Mouse (Mus musculus) CH12.LX (cell line): Measurements from ENCODE around the gene Scd4. TPM values are rescaled to one million over a fixed set of nuclear protein-coding genes. Genes with fewer than 3 reads are reported as not detected.

Experiments used
- DNase-seq: peaks from one replicate; pipeline ENCODE4 v3.0.0-alpha.2; 2013; ENCODE audit errors: extremely low read depth
- H3K27ac ChIP-seq: 2 replicates; pipeline ENCODE4 v1.5.1; 2012; ENCODE audit warnings: low read depth, mild to moderate bottlenecking, control low read depth, moderate library complexity; ENCODE audit not compliant: insufficient read depth
- H3K27me3 ChIP-seq: replicated peaks from 2 replicates; pipeline ENCODE3; 2012; ENCODE audit warnings: inconsistent platforms
- H3K36me3 ChIP-seq, 2 experiments: replicated peaks in 1 of 2; 2 replicates each; pipeline versions ENCODE3 to v1.6.1; 2012; ENCODE audit warnings: inconsistent platforms in 1 of 2, low read length in 1 of 2, mild to moderate bottlenecking in 1 of 2, mixed read lengths in 1 of 2, moderate library complexity in 1 of 2; ENCODE audit not compliant: control insufficient read depth in 1 of 2, insufficient read depth in 1 of 2
- H3K4me1 ChIP-seq, 2 experiments: 2 replicates each; pipeline ENCODE4 v1.6.1; 2012; ENCODE audit warnings: inconsistent platforms in 1 of 2, moderate library complexity in 1 of 2; ENCODE audit not compliant: insufficient read depth in 2 of 2, control insufficient read depth in 1 of 2
- H3K4me2 ChIP-seq: 2 replicates; pipeline ENCODE4 v1.6.1; 2012; ENCODE audit warnings: low read depth, mild to moderate bottlenecking, control low read depth; ENCODE audit not compliant: poor library complexity, insufficient read depth, severe bottlenecking
- H3K4me3 ChIP-seq, 3 experiments: fragments of 150-350 bp in 1 of 3; sonication (generic) in 1 of 3; replicated peaks in 1 of 3; 2 replicates each; pipeline versions ENCODE3 to v1.5.1; 2011 to 2012; ENCODE audit warnings: low read depth in 2 of 3, low read length in 2 of 3, mild to moderate bottlenecking in 2 of 3, moderate library complexity in 2 of 3, control low read depth in 1 of 3, improper control_type of control experiment in 1 of 3, inconsistent platforms in 1 of 3, mixed read lengths in 1 of 3; ENCODE audit not compliant: poor library complexity in 1 of 3
- H3K79me2 ChIP-seq: replicated peaks from 2 replicates; pipeline ENCODE4 v1.6.1; 2012; ENCODE audit warnings: mild to moderate bottlenecking, moderate library complexity; ENCODE audit not compliant: control insufficient read depth, poor library complexity, insufficient read depth, severe bottlenecking; ENCODE audit errors: extremely low read depth
- H3K9ac ChIP-seq: 2 replicates; pipeline ENCODE4 v1.6.1; 2012; ENCODE audit warnings: low read depth, mild to moderate bottlenecking, control low read depth, moderate library complexity; ENCODE audit not compliant: insufficient read depth
- H3K9me3 ChIP-seq: replicated peaks from 2 replicates; pipeline ENCODE3; 2012; ENCODE audit warnings: low read length, inconsistent platforms, mixed read lengths
- BHLHE40 ChIP-seq: IDR thresholded peaks from 2 replicates; pipeline ENCODE4 v1.6.1; 2011; ENCODE audit warnings: mild to moderate bottlenecking, low read depth, low read length, improper control_type of control experiment
- CHD1 ChIP-seq: IDR thresholded peaks from 2 replicates; pipeline ENCODE4 v1.6.1; 2012; ENCODE audit warnings: low read depth, low read length, improper control_type of control experiment, inconsistent platforms
- CHD2 ChIP-seq: IDR thresholded peaks from 2 replicates; pipeline ENCODE4 v1.6.1; 2011; ENCODE audit warnings: low read length, improper control_type of control experiment
- CTCF ChIP-seq, 2 experiments: IDR thresholded peaks in 1 of 2; conservative IDR thresholded peaks in 1 of 2; 2 replicates each; pipeline ENCODE4 v1.5.1; 2011 to 2012; ENCODE audit warnings: low read depth in 2 of 2, low read length in 2 of 2, improper control_type of control experiment in 1 of 2, inconsistent platforms in 1 of 2, mild to moderate bottlenecking in 1 of 2, moderate library complexity in 1 of 2
- E2F4 ChIP-seq: IDR thresholded peaks from 2 replicates; pipeline ENCODE4 v1.6.1; 2011; ENCODE audit warnings: low read depth, low read length, improper control_type of control experiment; ENCODE audit not compliant: insufficient replicate concordance
- ELF1 ChIP-seq: IDR thresholded peaks from 2 replicates; pipeline ENCODE4 v1.6.1; 2014; ENCODE audit warnings: low read depth, mild to moderate bottlenecking, inconsistent platforms, low read length, improper control_type of control experiment
- EP300 ChIP-seq: IDR thresholded peaks from 2 replicates; pipeline ENCODE4 v1.6.1; 2011; ENCODE audit warnings: low read length, improper control_type of control experiment
- ETS1 ChIP-seq: conservative IDR thresholded peaks from 2 replicates; pipeline ENCODE4 v1.6.1; 2012; ENCODE audit warnings: low read depth, mild to moderate bottlenecking, inconsistent platforms, low read length, improper control_type of control experiment, moderate library complexity
- GABPA ChIP-seq: IDR thresholded peaks from 2 replicates; pipeline ENCODE4 v1.6.1; 2012; ENCODE audit warnings: low read depth, low read length, improper control_type of control experiment, inconsistent platforms; ENCODE audit not compliant: insufficient replicate concordance
- HCFC1 ChIP-seq: IDR thresholded peaks from 2 replicates; pipeline ENCODE4 v1.6.1; 2012; ENCODE audit warnings: low read depth, mild to moderate bottlenecking, inconsistent platforms, low read length, improper control_type of control experiment
- IRF4 ChIP-seq: IDR thresholded peaks from 2 replicates; pipeline ENCODE4 v1.6.1; 2014; ENCODE audit warnings: low read depth, mild to moderate bottlenecking, inconsistent platforms, low read length, improper control_type of control experiment
- JUN ChIP-seq: IDR thresholded peaks from 2 replicates; pipeline ENCODE4 v1.6.1; 2011; ENCODE audit warnings: low read depth, mild to moderate bottlenecking, low read length, improper control_type of control experiment, moderate library complexity; ENCODE audit not compliant: insufficient read depth
- JUND ChIP-seq: conservative IDR thresholded peaks from 2 replicates; pipeline ENCODE4 v1.6.1; 2011; ENCODE audit warnings: low read depth, low read length, improper control_type of control experiment
- KAT2A ChIP-seq: IDR thresholded peaks from 2 replicates; pipeline ENCODE4 v1.6.1; 2012; ENCODE audit warnings: low read length, improper control_type of control experiment, inconsistent platforms; ENCODE audit not compliant: insufficient replicate concordance
- MAFK ChIP-seq: IDR thresholded peaks from 2 replicates; pipeline ENCODE4 v1.6.1; 2011; ENCODE audit warnings: low read length, improper control_type of control experiment; ENCODE audit not compliant: insufficient replicate concordance
- MAX ChIP-seq: IDR thresholded peaks from 2 replicates; pipeline ENCODE4 v1.6.1; 2011; ENCODE audit warnings: low read length, improper control_type of control experiment
- MAZ ChIP-seq: IDR thresholded peaks from 2 replicates; pipeline ENCODE4 v1.6.1; 2012; ENCODE audit warnings: low read depth, mild to moderate bottlenecking, inconsistent platforms, low read length, improper control_type of control experiment, moderate library complexity
- MEF2A ChIP-seq: IDR thresholded peaks from 2 replicates; pipeline ENCODE4 v1.6.1; 2014; ENCODE audit warnings: low read depth, mild to moderate bottlenecking, inconsistent platforms, low read length, improper control_type of control experiment, borderline replicate concordance
- MXI1 ChIP-seq: IDR thresholded peaks from 2 replicates; pipeline ENCODE4 v1.6.1; 2011; ENCODE audit warnings: mild to moderate bottlenecking, low read depth, low read length, improper control_type of control experiment
- MYC ChIP-seq: IDR thresholded peaks from 2 replicates; pipeline ENCODE4 v1.6.1; 2011; ENCODE audit warnings: low read depth, mild to moderate bottlenecking, improper control_type of control experiment, low read length
- NELFE ChIP-seq: IDR thresholded peaks from 2 replicates; pipeline ENCODE4 v1.6.1; 2011; ENCODE audit warnings: low read depth, low read length, improper control_type of control experiment
- NRF1 ChIP-seq: IDR thresholded peaks from 2 replicates; pipeline ENCODE4 v1.6.1; 2014; ENCODE audit warnings: low read depth, mild to moderate bottlenecking, inconsistent platforms, low read length, improper control_type of control experiment, moderate library complexity
- PAX5 ChIP-seq: IDR thresholded peaks from 2 replicates; pipeline ENCODE4 v1.6.1; 2012; ENCODE audit warnings: low read length, inconsistent platforms, mixed read lengths
- POLR2A ChIP-seq: IDR thresholded peaks from 2 replicates; pipeline ENCODE4 v1.6.1; 2011; ENCODE audit warnings: low read depth, mild to moderate bottlenecking, improper control_type of control experiment, low read length
- POLR2AphosphoS2 ChIP-seq: IDR thresholded peaks from 2 replicates; pipeline ENCODE4 v1.6.1; 2011; ENCODE audit warnings: low read depth, low read length, improper control_type of control experiment
- RAD21 ChIP-seq: IDR thresholded peaks from 2 replicates; pipeline ENCODE4 v1.6.1; 2011; ENCODE audit warnings: low read depth, mild to moderate bottlenecking, low read length, improper control_type of control experiment, moderate library complexity
- RCOR1 ChIP-seq: conservative IDR thresholded peaks from 2 replicates; pipeline ENCODE4 v1.6.1; 2012; ENCODE audit warnings: low read depth, mild to moderate bottlenecking, inconsistent platforms, low read length, improper control_type of control experiment
- SIN3A ChIP-seq: IDR thresholded peaks from 2 replicates; pipeline ENCODE4 v1.6.1; 2012; ENCODE audit warnings: low read length, improper control_type of control experiment, inconsistent platforms
- SMC3 ChIP-seq: IDR thresholded peaks from 2 replicates; pipeline ENCODE4 v1.6.1; 2011; ENCODE audit warnings: low read depth, low read length, improper control_type of control experiment
- TBP ChIP-seq: conservative IDR thresholded peaks from 2 replicates; pipeline ENCODE4 v1.6.1; 2011; ENCODE audit warnings: low read depth, low read length, improper control_type of control experiment
- TCF12 ChIP-seq: IDR thresholded peaks from 2 replicates; pipeline ENCODE4 v1.6.1; 2014; ENCODE audit warnings: low read depth, mild to moderate bottlenecking, inconsistent platforms, low read length, improper control_type of control experiment
- UBTF ChIP-seq: IDR thresholded peaks from 2 replicates; pipeline ENCODE4 v1.6.1; 2012; ENCODE audit warnings: low read depth, mild to moderate bottlenecking, inconsistent platforms, low read length, improper control_type of control experiment, moderate library complexity
- USF1 ChIP-seq: IDR thresholded peaks from 2 replicates; pipeline ENCODE4 v1.6.1; 2014; ENCODE audit warnings: low read depth, mild to moderate bottlenecking, inconsistent platforms, low read length, improper control_type of control experiment
- USF2 ChIP-seq: conservative IDR thresholded peaks from 2 replicates; pipeline ENCODE4 v1.6.1; 2011; ENCODE audit warnings: low read depth, low read length, improper control_type of control experiment
- ZC3H11A ChIP-seq: IDR thresholded peaks from 2 replicates; pipeline ENCODE4 v1.6.1; 2012; ENCODE audit warnings: low read depth, mild to moderate bottlenecking, inconsistent platforms, low read length, improper control_type of control experiment
- ZKSCAN1 ChIP-seq: IDR thresholded peaks from 2 replicates; pipeline ENCODE4 v1.6.1; 2012; ENCODE audit warnings: low read depth, inconsistent platforms, low read length, improper control_type of control experiment, borderline replicate concordance
- ZMIZ1 ChIP-seq: IDR thresholded peaks from 2 replicates; pipeline ENCODE4 v1.6.1; 2012; ENCODE audit warnings: low read depth, mild to moderate bottlenecking, inconsistent platforms, low read length, improper control_type of control experiment
- ZNF384 ChIP-seq: IDR thresholded peaks from 2 replicates; pipeline ENCODE4 v1.6.1; 2012; ENCODE audit warnings: low read depth, low read length, improper control_type of control experiment, inconsistent platforms
- dilution Hi-C: fragments of 300-500 bp; cut with MboI; formaldehyde crosslinking; loops from 2 replicates; pipeline ENCODE4 v1.14.3; 2020; ENCODE audit warnings: low sequenced_read_pairs; ENCODE audit not compliant: extremely low pct_unique_long_range_greater_than_20kb, extremely low pct_ligation_motif_present
- in situ Hi-C: fragments of 300-500 bp; cut with MboI; formaldehyde crosslinking; loops from 3 replicates; pipeline ENCODE4 v1.14.3; 2019; ENCODE audit warnings: low sequenced_read_pairs, low pct_ligation_motif_present, low pct_unique_long_range_greater_than_20kb, mixed read lengths
- polyA plus RNA-seq: library from polyadenylated mRNA; unstranded; fragments of >175 nt; gene quantifications from 2 replicates; pipeline ENCODE4 v1.2.1, GENCODE M21; 2012; ENCODE audit warnings: low read depth; ENCODE audit not compliant: insufficient read length
- total RNA-seq, 2 experiments: library from RNA; depleted of rRNA; stranded (reverse); fragments of 300-350 nt in 1 of 2; fragments of >200 nt in 1 of 2; gene quantifications; 2 replicates each; pipeline ENCODE4 v1.2.3; 2012 to 2014

Gene Scd4
- total and polyA plus RNA-seq, 3 experiments = 0.11 TPM; not detected in 2

DNA sequence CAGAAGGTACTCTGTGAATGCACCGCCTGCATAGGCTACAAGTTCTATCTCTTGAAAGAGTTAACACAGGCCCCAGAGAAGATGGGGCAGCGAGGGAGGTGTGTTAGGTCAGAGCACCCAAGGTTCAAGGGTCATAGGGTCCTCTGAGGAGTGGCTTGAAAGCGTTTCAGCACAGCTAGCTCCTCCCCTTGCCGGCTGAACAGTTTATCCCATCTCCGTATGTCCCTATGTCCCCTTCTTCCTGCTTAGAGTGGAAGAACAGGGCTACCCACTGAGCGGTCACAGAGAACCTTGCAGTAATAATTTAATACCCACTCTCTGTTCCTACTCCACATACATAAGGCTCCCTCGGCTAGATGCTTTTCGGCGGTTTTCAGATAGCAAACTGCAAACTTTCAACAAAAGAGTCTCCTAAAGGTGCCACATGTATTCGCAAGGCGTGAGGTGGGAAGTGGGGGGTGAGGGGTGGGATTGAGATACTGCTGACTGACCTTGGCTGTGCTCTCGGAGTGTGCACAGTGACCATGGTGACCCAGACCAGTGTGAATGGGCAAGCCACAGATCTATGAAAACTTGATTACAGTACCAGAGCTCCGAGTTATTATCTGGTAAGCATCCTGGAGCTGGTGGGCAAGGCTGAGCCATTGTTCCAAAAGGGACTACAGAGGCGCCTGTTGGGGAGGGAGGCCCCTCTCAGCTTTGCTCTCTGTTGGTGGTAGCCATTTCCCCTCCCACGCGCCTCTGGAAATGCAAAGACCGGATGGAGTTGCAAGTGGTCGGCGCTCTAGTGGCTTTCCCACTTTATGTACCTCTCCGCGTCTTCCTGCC lies 39.7 kb upstream of the Scd4 start, which contains the start of gene Scd2:
TSS of gene Scd2 (plus strand) at position 734 of the 828 bp plus-strand sequence.
- H3K27ac ChIP-seq = peak within 1 kb of the TSS; percentile 74
- peak within 1 kb of the TSS; percentile 84 for H3K4me2 ChIP-seq
- H3K36me3 ChIP-seq = peaks cover 29 to 36% of the 10 kb centered on the region in 2 experiments
- H3K4me3 ChIP-seq = peak within 1 kb of the TSS; percentile 80 to 94 (median 92)
- peaks cover 41% of the 10 kb centered on the region for H3K79me2 ChIP-seq
- no peaks in the 10 kb centered on the region for H3K9me3 ChIP-seq
- no peaks in the 10 kb centered on the region for H3K27me3 ChIP-seq
- in situ Hi-C loops (no loop called here), dilution Hi-C loops (no loop called here)
- TF ChIP-seq CHD1 = 0 out of 2 replicates have a peak, but pooled peaks have one; percentile 24
- TF ChIP-seq USF2 = no peak
- no peak for TF ChIP-seq JUND
- TF ChIP-seq POLR2AphosphoS2 = no peak; the same call in 1 of the 2 replicates
- peak; percentile 8; the same call in 1 of the 2 replicates for TF ChIP-seq NELFE
- TF ChIP-seq TCF12 = no peak
- TF ChIP-seq MAFK = no peak
- TF ChIP-seq SMC3 = no peak
- 0 out of 2 replicates have a peak, but pooled peaks have one; percentile 4 for TF ChIP-seq MYC
- TF ChIP-seq ELF1 = no peak
- TF ChIP-seq MXI1 = peak; percentile 21; the same call in 1 of the 2 replicates
- peak; percentile 16; the same call in 1 of the 2 replicates for TF ChIP-seq IRF4
- no peak for TF ChIP-seq ZNF384
- no peak for TF ChIP-seq TBP
- no peak for TF ChIP-seq EP300
- no peak; the same call in 1 of the 2 replicates for TF ChIP-seq POLR2A
- no peak for TF ChIP-seq ZC3H11A
- no peak for TF ChIP-seq HCFC1
- no peak for TF ChIP-seq NRF1
- TF ChIP-seq CHD2 = no peak
- TF ChIP-seq MAX = no peak; the same call in 1 of the 2 replicates
- TF ChIP-seq PAX5 = no peak
- 0 out of 2 replicates have a peak, but pooled peaks have one; percentile 6 for TF ChIP-seq RCOR1
- no peak for TF ChIP-seq SIN3A
- no peak for TF ChIP-seq USF1
- TF ChIP-seq E2F4 = no peak
- no peak for TF ChIP-seq GABPA
- no peak for TF ChIP-seq JUN
- no peak for TF ChIP-seq MAZ
- TF ChIP-seq RAD21 = no peak
- no peak for TF ChIP-seq UBTF
- TF ChIP-seq CTCF (conservative IDR thresholded peaks at IDR 0.05 in 1 of 2, IDR thresholded peaks at IDR 0.05 in 1 of 2; ENCODE audit: low read depth in 2 of 2, low read length in 2 of 2) = no peak; a peak in 1 of 4 replicates
- no peak for TF ChIP-seq BHLHE40
- no peak for TF ChIP-seq ETS1
- no peak for TF ChIP-seq ZKSCAN1
- no peak for TF ChIP-seq MEF2A
- TF ChIP-seq KAT2A = no peak
- peak; percentile 32; the same call in 1 of the 2 replicates for TF ChIP-seq ZMIZ1
- peak within 1 kb of the TSS; percentile 88 for H3K9ac ChIP-seq
- no peak for DNase-seq
- peaks cover 7 to 33% of the 10 kb centered on the region in 2 experiments for H3K4me1 ChIP-seq
